Mouse (Mus musculus) MEL-GATA-1-ER (cell line): Measurements from ENCODE around the gene Rhag.
A peak's percentile ranks its signal among the peaks of the same experiment; 100 is the strongest.

Experiments
- DNase-seq: peaks from one replicate; pipeline ENCODE4 v3.0.0-alpha.2; 2012; ENCODE audit warnings: low read depth; ENCODE audit errors: extremely low read depth

The Rhag gene

GRCm38 (mm10) chr17:40874701-40875100, 63.8 kb downstream of the Rhag start:
- DNase-seq = no peak

GRCm38 (mm10) chr17:40875568-40875967, 64.6 kb downstream of the Rhag start:
- DNase-seq = peak; percentile 82

GRCm38 (mm10) chr17:40877741-40878140, 66.8 kb downstream of the Rhag start:
- no peak for DNase-seq

- DNase-seq = no peak
Observed at GRCm38 (mm10) chr17:40879528-40879923, 68.6 kb downstream of the Rhag start.

GRCm38 (mm10) chr17:40879924-40880691, 69.2 kb downstream of the Rhag start, which contains the start of gene 9130008F23Rik:
Gene 9130008F23Rik (minus strand): TSS chr17:40880559.
- DNase-seq = no peak

- no peak for DNase-seq
Observed at GRCm38 (mm10) chr17:40882172-40882571, 71.2 kb downstream of the Rhag start.

- no peak for DNase-seq
Observed at GRCm38 (mm10) chr17:40885155-40885554, 74.2 kb downstream of the Rhag start.

GRCm38 (mm10) chr17:40887849-40888536, 77.1 kb downstream of the Rhag start:
- no peak for DNase-seq
